Mouse (Mus musculus) lung, embryonic 15.5 days (tissue): ENCODE results near the gene Tbc1d1. TPM values are rescaled to one million over a fixed set of nuclear protein-coding genes. Genes with fewer than 3 reads are reported as not detected.

Experiments
- ATAC-seq: fragments of 200-750 bp; cut with Nextera tagmentation; 2 replicates; pipeline ENCODE4 v1.8.0; 2017; ENCODE audit warnings: moderate number of reproducible peaks, borderline replicate concordance; ENCODE audit not compliant: low FRiP score, low TSS enrichment; ENCODE audit errors: extremely low read depth
- H3K27ac ChIP-seq: fragments of 300-500 bp; sonication (generic); 2 replicates; pipeline ENCODE4 v1.5.1; 2015; ENCODE audit warnings: moderate library complexity, mild to moderate bottlenecking, inconsistent platforms
- H3K27me3 ChIP-seq: fragments of 300-500 bp; sonication (generic); 2 replicates; pipeline ENCODE4 v1.6.1; 2015; ENCODE audit warnings: inconsistent platforms
- H3K36me3 ChIP-seq: fragments of 300-500 bp; sonication (generic); 2 replicates; pipeline ENCODE4 v1.6.1; 2015; ENCODE audit warnings: inconsistent platforms
- H3K4me1 ChIP-seq: fragments of 300-500 bp; sonication (generic); 2 replicates; pipeline ENCODE4 v1.6.1; 2015; ENCODE audit warnings: inconsistent platforms
- H3K4me2 ChIP-seq: fragments of 300-500 bp; sonication (generic); 2 replicates; pipeline ENCODE4 v1.6.1; 2015; ENCODE audit warnings: inconsistent platforms, mild to moderate bottlenecking, moderate library complexity
- H3K4me3 ChIP-seq: fragments of 300-500 bp; sonication (generic); 2 replicates; pipeline ENCODE4 v1.5.1; 2015; ENCODE audit warnings: mild to moderate bottlenecking, inconsistent platforms
- H3K9ac ChIP-seq: fragments of 300-500 bp; sonication (generic); 2 replicates; pipeline ENCODE4 v1.6.1; 2015; ENCODE audit warnings: inconsistent platforms
- H3K9me3 ChIP-seq: fragments of 300-500 bp; sonication (generic); 2 replicates; pipeline ENCODE4 v1.6.1; 2016; ENCODE audit warnings: inconsistent platforms
- WGBS: fragments of 180-500 bp; shearing (Covaris S2); methylation state at CpG from one replicate; pipeline ENCODE4 v1.1.7; 2015; 5-methylcytosine and 5-hydroxymethylcytosine counted together
- polyA plus RNA-seq: library from polyadenylated mRNA; unstranded; fragments of >200 nt; fragmentation: Nextera tagmentation; extraction: Ambion mirVana; gene quantifications from 2 replicates; pipeline ENCODE4 v1.2.1, GENCODE M21; 2015

Gene Tbc1d1
- polyA plus RNA-seq, 1 experiment from 2014 or later = 39.8 TPM

DNA sequence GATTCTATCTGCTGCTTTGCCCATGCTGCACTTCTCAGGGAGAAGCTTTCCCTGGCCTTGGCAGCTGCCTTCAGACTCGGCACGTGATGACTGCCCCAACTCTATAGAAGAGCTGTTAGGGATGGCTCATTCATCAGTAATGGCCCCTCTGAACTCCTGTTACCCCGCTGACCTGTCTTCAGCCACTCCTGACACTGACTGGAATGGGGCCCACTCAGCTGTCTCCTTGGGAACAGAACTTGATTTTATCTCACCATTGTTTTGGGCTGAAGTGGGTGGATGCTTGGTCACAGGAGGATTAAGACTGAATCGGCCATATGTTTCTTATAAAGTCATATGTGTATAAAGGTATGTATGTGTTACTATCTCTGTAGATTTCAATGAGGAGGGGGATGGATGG, 145.1 kb downstream of the Tbc1d1 start:
- Histone ChIP-seq H3K4me3 (no peak overlapping the region), H3K9ac (no peak overlapping the region), H3K4me1 (peaks cover 31% of the 10 kb centered on the region), H3K27ac (no peak overlapping the region), H3K36me3 (peaks cover 26% of the 10 kb centered on the region), H3K4me2 (no peak overlapping the region), H3K27me3 (no peaks in the 10 kb centered on the region), H3K9me3 (no peaks in the 10 kb centered on the region)
- 58% methylated on average over 4 of the region's 4 CpGs for WGBS
- ATAC-seq = no peak

DNA sequence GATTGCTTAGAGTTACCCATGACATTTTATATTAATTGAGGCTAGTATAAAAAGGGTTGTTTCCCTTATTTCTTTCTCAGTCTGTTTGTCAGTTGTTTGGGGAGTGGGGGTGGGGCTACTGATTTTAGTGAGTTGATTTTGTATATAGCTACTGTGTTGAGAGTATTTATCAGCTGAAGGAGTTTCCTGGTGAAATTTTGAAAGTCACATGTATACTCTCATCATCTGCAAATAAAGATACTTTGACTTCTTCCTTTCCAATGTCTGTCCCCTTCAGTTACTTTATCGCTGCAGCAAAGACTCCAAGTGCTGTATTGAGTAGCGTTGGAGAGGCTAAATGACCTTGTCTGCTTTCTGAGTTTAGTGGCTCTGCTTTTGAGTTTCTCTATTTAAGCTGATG, 151.2 kb downstream of the Tbc1d1 start:
- ATAC-seq = no peak
- 91% methylated on average over 2 of the region's 2 CpGs for WGBS
- no peak overlapping the region for H3K4me3 ChIP-seq
- H3K27ac ChIP-seq = no peak overlapping the region
- no peaks in the 10 kb centered on the region for H3K27me3 ChIP-seq
- no peaks in the 10 kb centered on the region for H3K9me3 ChIP-seq
- no peak overlapping the region for H3K4me2 ChIP-seq
- H3K4me1 ChIP-seq = 0 out of 2 replicates have a peak, but pooled peaks cover 4% of the 10 kb centered on the region
- peaks cover 19% of the 10 kb centered on the region for H3K36me3 ChIP-seq
- H3K9ac ChIP-seq = no peak overlapping the region

DNA sequence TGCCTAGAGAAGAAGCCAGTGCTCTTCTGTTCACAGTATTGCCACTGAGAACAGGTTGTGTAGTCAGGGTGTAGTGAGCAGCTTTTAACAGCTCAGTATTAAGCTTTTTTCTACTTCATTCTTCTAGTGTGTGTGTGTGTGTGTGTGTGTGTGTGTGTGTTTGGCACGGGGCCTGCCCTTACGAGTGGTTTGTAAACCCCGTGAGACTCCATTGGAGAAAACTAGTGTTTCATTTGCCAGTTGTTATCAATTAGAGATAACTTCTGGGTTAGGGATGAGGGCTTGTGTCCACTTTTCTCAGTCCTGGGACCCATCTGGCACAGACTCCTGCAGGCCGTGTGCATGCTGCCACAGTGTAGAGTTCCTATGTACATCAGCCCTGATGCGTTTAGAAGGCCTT, 156.2 kb downstream of the Tbc1d1 start:
- no peak for ATAC-seq
- Histone ChIP-seq H3K4me2 (no peak overlapping the region), H3K4me3 (no peak overlapping the region), H3K27ac (no peak overlapping the region), H3K9me3 (no peaks in the 10 kb centered on the region), H3K36me3 (peaks cover 4% of the 10 kb centered on the region; the same call in 1 of the 2 replicates), H3K4me1 (peaks cover 27% of the 10 kb centered on the region), H3K9ac (no peak overlapping the region), H3K27me3 (no peaks in the 10 kb centered on the region)
- 55% methylated on average over 5 of the region's 5 CpGs for WGBS

DNA sequence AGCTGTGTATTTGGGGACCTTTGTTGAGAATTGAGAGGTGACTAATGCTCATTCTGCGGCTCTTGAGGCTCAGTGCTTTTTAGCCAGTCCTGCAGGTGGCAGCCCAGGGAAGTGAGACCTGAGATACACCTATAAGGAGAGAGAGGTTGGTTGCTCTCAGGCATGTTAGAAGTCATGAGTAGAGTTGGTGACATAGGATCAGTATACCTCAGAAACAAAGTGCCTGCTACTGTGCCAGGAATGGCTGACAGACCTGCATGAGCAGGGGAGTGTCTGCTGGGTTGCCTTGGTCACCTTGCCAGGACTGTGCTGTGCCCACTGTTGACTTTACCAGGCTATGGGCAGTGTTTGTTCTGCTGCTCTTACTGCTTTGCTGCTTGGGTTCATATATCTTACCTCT, 157.4 kb downstream of the Tbc1d1 start:
- WGBS = 80% methylated on average over 1 of the region's 1 CpGs
- Histone ChIP-seq H3K27ac (0 out of 2 replicates have a peak overlapping the region, but pooled peaks have one; percentile 7), H3K36me3 (peaks cover 10% of the 10 kb centered on the region; the same call in 1 of the 2 replicates), H3K9ac (no peak overlapping the region), H3K4me3 (no peak overlapping the region), H3K9me3 (no peaks in the 10 kb centered on the region), H3K4me1 (peaks cover 27% of the 10 kb centered on the region), H3K4me2 (no peak overlapping the region), H3K27me3 (no peaks in the 10 kb centered on the region)
- ATAC-seq = peak; percentile 31; the same call in 1 of the 2 replicates

DNA sequence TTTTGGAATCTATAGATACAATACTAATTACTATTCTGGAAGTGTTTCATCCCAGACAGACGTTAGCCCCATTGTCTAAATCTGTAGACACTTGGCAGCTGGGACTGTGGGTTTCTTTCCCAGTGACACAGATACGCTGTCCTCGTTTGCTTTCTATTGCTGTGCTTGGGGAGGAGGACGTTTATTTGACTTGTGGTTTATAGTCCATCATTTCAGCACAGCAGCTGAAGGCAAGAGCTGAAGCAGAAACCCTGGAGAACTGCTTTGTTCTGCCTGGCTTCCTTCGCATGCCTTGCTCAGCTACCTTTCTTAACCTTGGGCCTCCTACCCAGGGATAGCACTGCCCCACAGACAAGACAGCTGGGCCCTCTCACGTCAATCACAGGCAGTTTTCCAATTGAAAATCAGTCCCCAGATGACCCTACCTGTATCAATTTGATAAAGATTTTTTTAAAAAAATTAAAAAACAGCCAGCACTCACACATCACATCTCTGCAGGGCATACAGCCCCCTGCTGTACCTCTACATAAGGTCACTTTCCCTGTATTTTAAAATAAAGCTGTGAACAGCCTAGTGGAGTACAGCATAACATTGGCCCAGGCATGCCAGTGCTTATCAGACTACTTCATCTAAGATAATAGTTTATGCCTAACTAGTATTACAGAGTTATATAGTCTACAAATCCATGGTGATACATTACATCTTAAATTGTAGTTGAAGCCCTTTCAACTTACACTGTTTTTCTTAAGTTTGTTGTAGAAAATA, 158.4 kb downstream of the Tbc1d1 start:
- H3K27me3 ChIP-seq = no peaks in the 10 kb centered on the region
- H3K36me3 ChIP-seq = peaks cover 10% of the 10 kb centered on the region; the same call in 1 of the 2 replicates
- no peak for ATAC-seq
- peak overlapping the region; percentile 35 for H3K27ac ChIP-seq
- no peaks in the 10 kb centered on the region for H3K9me3 ChIP-seq
- 43% methylated on average over 6 of the region's 6 CpGs for WGBS
- H3K9ac ChIP-seq = no peak overlapping the region
- H3K4me2 ChIP-seq = no peak overlapping the region
- H3K4me3 ChIP-seq = no peak overlapping the region
- H3K4me1 ChIP-seq = peaks cover 27% of the 10 kb centered on the region

DNA sequence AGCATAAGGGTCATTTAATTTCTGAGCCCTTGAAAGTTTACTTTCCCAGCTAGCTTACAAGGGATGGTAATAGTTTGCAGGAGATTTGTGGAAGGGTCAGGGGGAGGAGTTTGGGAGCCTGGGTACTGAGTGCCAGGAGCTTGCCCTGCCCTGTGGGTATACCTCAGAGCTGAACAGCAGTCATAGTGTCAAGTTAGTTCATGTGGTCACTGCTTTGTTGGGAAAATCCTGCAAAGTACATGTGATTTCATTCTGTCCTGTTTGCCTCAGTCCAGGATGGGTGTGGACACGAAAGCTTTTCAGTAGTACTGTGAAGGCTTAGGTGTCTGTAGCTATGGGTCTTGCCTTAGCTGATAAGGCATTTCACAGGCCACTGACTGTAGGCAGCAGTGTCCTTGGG, 159.0 kb downstream of the Tbc1d1 start:
- 78% methylated on average over 1 of the region's 1 CpGs for WGBS
- no peak overlapping the region for H3K4me3 ChIP-seq

DNA sequence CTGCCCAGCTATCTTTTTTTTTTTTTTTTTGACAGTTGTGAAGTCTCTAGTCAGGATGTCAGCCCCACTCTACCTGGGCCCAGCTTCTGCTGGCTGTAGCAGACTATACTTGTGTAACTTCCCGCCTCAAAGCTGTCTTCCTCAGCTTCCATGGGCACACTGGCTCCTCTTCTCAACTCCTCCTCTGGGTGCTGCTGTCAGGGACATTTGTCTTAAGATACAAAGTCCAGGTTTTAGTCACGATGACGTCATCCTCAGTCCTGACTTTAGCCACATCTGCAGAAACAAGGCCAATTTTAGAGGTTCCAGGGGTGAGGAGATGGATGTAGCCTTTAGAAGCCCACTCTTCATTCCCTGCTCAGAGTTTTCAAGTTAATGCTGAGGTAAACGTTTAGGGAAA, 167.2 kb downstream of the Tbc1d1 start:
- no peak overlapping the region for H3K27ac ChIP-seq
- H3K9ac ChIP-seq = no peak overlapping the region
- no peak overlapping the region for H3K4me3 ChIP-seq
- ATAC-seq = no peak
- H3K9me3 ChIP-seq = no peaks in the 10 kb centered on the region
- H3K4me2 ChIP-seq = no peak overlapping the region
- H3K36me3 ChIP-seq = peaks cover 7% of the 10 kb centered on the region
- 71% methylated on average over 4 of the region's 4 CpGs for WGBS
- H3K27me3 ChIP-seq = no peaks in the 10 kb centered on the region
- peaks cover 16% of the 10 kb centered on the region for H3K4me1 ChIP-seq

More for the DNA sequence above, 159.0 kb downstream of the Tbc1d1 start:
- Histone ChIP-seq H3K27me3 (no peaks in the 10 kb centered on the region), H3K4me1 (peaks cover 27% of the 10 kb centered on the region), H3K27ac (no peak overlapping the region), H3K36me3 (peaks cover 10% of the 10 kb centered on the region; the same call in 1 of the 2 replicates), H3K9me3 (no peaks in the 10 kb centered on the region), H3K9ac (no peak overlapping the region), H3K4me2 (no peak overlapping the region)
- ATAC-seq = no peak

DNA sequence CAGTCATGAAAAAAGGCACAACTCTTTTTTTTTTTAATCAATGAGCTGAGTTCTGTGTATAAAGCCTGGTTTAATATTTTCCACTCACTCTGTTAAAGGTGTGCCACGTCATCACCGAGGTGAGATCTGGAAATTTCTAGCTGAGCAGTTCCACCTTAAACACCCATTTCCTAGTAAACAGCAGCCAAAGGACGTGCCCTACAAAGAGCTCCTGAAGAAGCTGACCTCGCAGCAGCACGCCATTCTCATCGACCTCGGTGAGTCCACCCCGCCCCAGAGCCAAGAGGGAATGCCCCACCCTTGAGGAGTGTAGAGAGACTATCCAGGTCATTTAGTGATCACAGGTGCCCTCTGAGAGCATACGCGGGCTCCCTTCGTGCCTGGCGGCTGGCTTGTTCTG, 168.2 kb downstream of the Tbc1d1 start:
- H3K36me3 ChIP-seq = peaks cover 16% of the 10 kb centered on the region
- WGBS = 86% methylated on average over 12 of the region's 12 CpGs
- ATAC-seq = no peak
- H3K4me1 ChIP-seq = peaks cover 16% of the 10 kb centered on the region
- H3K27ac ChIP-seq = no peak overlapping the region
- H3K9ac ChIP-seq = no peak overlapping the region
- no peaks in the 10 kb centered on the region for H3K9me3 ChIP-seq
- no peak overlapping the region for H3K4me3 ChIP-seq
- no peak overlapping the region for H3K4me2 ChIP-seq
- no peaks in the 10 kb centered on the region for H3K27me3 ChIP-seq

GRCm38 (mm10) chr5:64324920-64325319, 168.8 kb downstream of the Tbc1d1 start:
- WGBS = 88% methylated on average over 8 of the region's 8 CpGs
- Histone ChIP-seq H3K4me1 (peaks cover 16% of the 10 kb centered on the region), H3K9ac (no peak overlapping the region), H3K9me3 (no peaks in the 10 kb centered on the region), H3K4me2 (no peak overlapping the region), H3K27ac (no peak overlapping the region), H3K4me3 (no peak overlapping the region), H3K27me3 (no peaks in the 10 kb centered on the region), H3K36me3 (peaks cover 17% of the 10 kb centered on the region)
- ATAC-seq = no peak

GRCm38 (mm10) chr5:64325741-64326355, 169.7 kb downstream of the Tbc1d1 start:
- Histone ChIP-seq H3K4me1 (peaks cover 16% of the 10 kb centered on the region), H3K27me3 (no peaks in the 10 kb centered on the region), H3K36me3 (peaks cover 17% of the 10 kb centered on the region), H3K9me3 (no peaks in the 10 kb centered on the region), H3K4me2 (no peak overlapping the region), H3K9ac (no peak overlapping the region), H3K27ac (peak overlapping the region; percentile 27; the same call in 1 of the 2 replicates), H3K4me3 (no peak overlapping the region)
- WGBS = 82% methylated on average over 5 of the region's 5 CpGs
- no peak for ATAC-seq

GRCm38 (mm10) chr5:64326427-64327181, 170.5 kb downstream of the Tbc1d1 start:
- Histone ChIP-seq H3K27me3 (no peaks in the 10 kb centered on the region), H3K9me3 (no peaks in the 10 kb centered on the region), H3K4me1 (peaks cover 16% of the 10 kb centered on the region), H3K4me3 (no peak overlapping the region), H3K9ac (no peak overlapping the region), H3K36me3 (peaks cover 17% of the 10 kb centered on the region), H3K27ac (peak overlapping the region; percentile 48; the same call in 1 of the 2 replicates), H3K4me2 (no peak overlapping the region)
- WGBS = 66% methylated on average over 7 of the region's 7 CpGs
- ATAC-seq = peak; percentile 58; the same call in 1 of the 2 replicates
